Mouse (Mus musculus) bone marrow macrophage, adult 2 months (primary cell): ENCODE results near the gene Dusp14. TPM values are rescaled to one million over a fixed set of nuclear protein-coding genes. Genes with fewer than 3 reads are reported as not detected.

Experiments
- H3K27ac ChIP-seq: 2 replicates; pipeline ENCODE4 v1.5.1; 2012; ENCODE audit warnings: low read depth, low read length; ENCODE audit not compliant: insufficient read depth
- H3K4me1 ChIP-seq: 2 replicates; pipeline ENCODE4 v1.6.1; 2012; ENCODE audit warnings: low read length; ENCODE audit not compliant: control insufficient read depth, insufficient read depth
- H3K4me3 ChIP-seq: 2 replicates; pipeline ENCODE4 v1.5.1; 2012; ENCODE audit warnings: mild to moderate bottlenecking, low read length, moderate library complexity; ENCODE audit not compliant: insufficient read depth
- CTCF ChIP-seq: IDR thresholded peaks from 2 replicates; pipeline ENCODE4 v1.5.1; 2012; ENCODE audit warnings: low read depth, mild to moderate bottlenecking, low read length, moderate library complexity
- POLR2A ChIP-seq: IDR thresholded peaks from 2 replicates; pipeline ENCODE4 v1.6.1; 2012; ENCODE audit warnings: mild to moderate bottlenecking, low read depth, low read length, borderline replicate concordance
- polyA plus RNA-seq: library from polyadenylated mRNA; stranded (reverse); fragments of >200 nt; gene quantifications from 2 replicates; pipeline ENCODE4 v1.2.4, GENCODE M21; 2012; ENCODE audit not compliant: missing spikeins, insufficient read depth, insufficient read length

Gene Dusp14
- polyA plus RNA-seq, 1 experiment = not detected

DNA sequence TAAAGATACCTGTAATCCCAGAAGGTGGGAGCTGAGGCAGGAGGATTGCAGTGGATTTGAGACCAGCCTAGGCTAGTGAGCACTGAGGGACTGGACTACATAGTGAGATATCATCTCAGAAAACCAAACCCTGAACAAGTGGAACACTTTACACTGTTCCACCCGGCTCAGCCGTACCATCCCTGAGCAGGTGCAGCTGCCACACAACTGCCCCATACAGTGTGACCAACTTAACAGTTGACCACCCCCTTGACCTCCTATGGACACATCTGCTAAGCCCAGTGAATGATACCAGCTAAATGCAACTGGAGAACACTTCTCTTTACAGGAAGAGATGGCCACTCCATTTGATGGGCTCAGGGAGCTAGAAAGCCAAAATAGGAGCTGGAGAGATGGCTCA, 11.6 kb downstream of the Dusp14 start:
- TF ChIP-seq POLR2A = no peak
- TF ChIP-seq CTCF = no peak
- H3K27ac ChIP-seq = no peak overlapping the region
- no peaks in the 10 kb centered on the region for H3K4me1 ChIP-seq
- H3K4me3 ChIP-seq = no peak overlapping the region

DNA sequence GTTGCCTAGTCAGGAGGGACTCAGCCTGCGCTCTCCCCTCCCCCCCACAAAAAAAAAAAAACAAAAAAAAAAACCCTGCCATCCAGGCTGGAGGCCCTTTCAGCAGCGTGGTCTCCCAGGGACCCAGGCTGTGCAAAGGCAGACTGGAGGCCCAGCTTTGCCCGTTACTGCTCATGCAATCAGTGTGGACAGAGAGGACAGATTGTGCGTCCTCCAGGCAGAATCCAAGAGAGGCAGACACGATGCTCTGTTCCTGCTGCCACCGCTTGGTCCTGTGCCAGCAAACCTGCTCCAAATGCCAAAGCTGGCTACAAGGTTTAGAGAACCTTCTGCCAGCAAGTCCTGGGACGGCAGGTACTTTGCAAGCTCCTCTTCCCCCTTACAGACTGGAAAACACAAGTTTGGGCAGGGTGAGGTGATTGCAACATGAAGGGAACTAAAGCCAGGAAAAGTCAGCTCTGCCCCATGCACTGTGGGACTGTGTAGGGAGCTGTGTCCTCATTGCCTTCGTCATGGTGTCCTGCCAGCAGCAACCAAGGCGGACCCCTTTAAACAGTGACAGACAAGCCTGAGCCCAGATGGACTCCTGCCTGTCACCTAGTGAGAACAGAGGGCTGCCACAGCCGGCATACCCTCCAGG, 15.4 kb downstream of the Dusp14 start:
- H3K4me1 ChIP-seq = no peaks in the 10 kb centered on the region
- H3K4me3 ChIP-seq = no peak overlapping the region
- no peak overlapping the region for H3K27ac ChIP-seq
- TF ChIP-seq POLR2A (no peak), CTCF (no peak)

DNA sequence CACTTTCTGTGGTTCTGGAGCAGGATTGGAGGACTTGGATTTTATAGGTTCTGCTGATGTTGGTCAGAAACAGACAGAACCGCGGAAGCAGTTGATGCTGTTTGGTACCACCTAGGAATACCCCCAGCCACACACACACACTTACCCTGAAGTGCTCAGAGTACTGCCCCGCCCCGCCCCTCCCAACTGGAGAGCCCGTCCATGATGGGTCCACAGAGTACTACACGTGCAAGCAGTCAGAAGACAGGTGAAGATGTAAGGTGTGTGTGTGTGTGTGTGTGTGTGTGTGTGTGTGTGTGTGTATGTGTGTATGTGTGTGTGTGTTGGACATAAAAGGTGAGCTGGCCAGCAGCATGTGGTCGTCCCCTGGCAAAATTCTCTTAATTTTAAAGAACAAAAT, 16.0 kb downstream of the Dusp14 start:
- Histone ChIP-seq H3K27ac (no peak overlapping the region), H3K4me3 (no peak overlapping the region), H3K4me1 (no peaks in the 10 kb centered on the region)
- TF ChIP-seq CTCF (no peak), POLR2A (no peak)

DNA sequence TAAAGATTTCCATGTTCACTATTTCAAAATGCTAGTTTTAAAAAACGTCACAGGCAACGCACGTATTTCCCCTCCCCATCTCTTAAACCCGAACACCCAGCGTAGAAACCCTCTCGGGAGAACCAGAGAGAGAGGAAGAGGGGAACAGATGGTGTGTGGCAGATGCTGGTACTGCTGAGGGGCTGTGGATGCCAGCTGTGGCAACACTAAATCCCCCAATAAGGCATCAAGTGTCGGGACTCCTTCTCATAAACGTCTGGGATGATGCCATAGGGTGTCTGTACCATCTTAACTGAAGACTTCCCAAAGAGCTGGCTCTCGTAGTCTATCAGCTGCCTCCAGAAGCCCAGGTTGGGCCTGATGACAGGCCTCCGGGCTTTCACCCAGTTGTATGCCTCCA, 20.6 kb downstream of the Dusp14 start:
- no peak overlapping the region for H3K27ac ChIP-seq
- no peaks in the 10 kb centered on the region for H3K4me1 ChIP-seq
- TF ChIP-seq CTCF = no peak
- no peak for TF ChIP-seq POLR2A
- H3K4me3 ChIP-seq = no peak overlapping the region

DNA sequence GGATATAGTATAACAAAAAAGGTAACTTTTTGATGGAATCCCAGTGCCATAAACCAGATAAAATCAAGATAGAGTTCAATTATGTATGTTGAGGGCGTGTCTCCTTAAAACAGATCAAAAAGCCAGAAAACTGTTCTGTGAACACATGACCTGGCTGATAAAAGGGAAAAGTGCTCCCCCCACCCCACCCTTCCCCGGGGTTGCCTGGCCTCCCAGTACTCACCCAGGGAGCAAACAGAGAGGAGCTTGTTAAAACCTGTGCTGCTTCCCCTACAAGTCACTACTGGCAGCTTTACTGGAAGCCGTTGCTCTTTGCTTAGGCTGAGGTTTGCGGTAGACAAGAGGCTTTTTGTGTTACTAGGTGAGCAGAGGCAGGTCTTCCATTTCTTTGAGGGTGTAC, 21.8 kb downstream of the Dusp14 start:
- Histone ChIP-seq H3K4me1 (no peaks in the 10 kb centered on the region), H3K27ac (no peak overlapping the region), H3K4me3 (no peak overlapping the region)
- TF ChIP-seq POLR2A (no peak), CTCF (no peak)

DNA sequence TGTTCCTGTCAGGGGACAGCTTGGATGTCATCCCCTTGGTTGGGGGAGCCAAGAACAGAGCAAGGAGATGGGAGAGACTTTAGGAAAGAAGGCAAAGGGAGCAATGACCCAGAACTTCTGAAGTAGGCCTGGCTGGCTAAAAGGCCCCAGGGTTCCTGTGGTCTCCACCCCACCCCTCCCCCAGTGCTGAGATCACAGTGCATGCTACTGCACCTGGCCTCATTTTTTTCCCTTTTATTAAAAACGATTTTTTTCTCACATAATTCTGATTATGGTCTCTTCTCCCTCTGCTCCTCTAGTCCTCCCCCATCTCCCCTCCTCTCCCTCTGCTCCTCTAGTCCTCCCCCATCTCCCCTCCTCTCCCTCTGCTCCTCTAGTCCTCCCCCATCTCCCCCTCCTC, 24.1 kb downstream of the Dusp14 start:
- Histone ChIP-seq H3K4me1 (no peaks in the 10 kb centered on the region), H3K4me3 (no peak overlapping the region), H3K27ac (no peak overlapping the region)
- TF ChIP-seq CTCF = no peak
- no peak for TF ChIP-seq POLR2A

DNA sequence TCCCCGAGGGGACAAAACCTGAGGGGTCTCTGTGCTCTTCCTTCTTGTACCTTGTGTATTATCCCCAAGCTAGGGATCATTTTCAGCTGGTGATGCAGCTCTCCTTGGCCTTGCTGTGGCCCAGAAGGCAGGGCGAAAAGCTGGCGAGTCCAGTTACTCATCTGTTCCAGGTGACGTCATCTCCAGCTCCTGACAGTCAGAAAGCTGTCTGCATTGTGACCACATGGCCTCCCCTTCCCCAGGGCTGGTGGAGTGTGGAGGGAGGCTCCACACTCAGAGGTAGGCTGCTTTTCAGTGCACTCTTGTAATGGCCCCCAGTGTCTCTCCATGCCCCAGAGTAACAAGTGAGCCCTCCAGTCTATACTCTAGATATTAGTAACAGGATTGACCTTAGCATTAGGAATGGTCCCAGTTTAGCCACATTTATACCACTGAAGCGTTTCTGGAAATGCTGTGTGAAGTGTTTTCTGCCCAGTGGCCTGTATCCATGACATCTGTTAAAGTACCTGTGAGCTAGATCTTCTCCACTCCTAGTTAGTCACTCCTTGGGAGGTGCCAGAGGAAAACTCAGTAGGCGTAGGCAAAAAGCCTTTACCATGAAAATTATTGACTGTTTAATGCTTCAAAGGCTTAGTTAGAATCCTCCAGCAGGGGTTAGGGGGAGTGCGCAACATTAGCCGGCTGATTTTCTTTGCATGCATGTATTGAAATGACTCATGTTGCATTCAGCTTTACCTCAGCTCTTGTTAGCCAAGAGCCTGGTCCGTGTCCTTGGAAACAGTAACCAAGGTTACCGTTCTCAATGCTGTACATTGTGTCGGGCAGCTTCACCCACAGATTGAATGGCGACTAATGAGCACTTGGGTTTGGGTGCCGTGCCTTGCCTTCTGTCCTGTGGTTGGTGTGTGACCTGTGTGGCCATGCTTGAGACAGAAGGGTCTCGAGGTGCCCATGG, 26.0 kb downstream of the Dusp14 start:
- Histone ChIP-seq H3K27ac (no peak overlapping the region), H3K4me1 (no peaks in the 10 kb centered on the region), H3K4me3 (no peak overlapping the region)
- no peak for TF ChIP-seq CTCF
- TF ChIP-seq POLR2A = no peak

DNA sequence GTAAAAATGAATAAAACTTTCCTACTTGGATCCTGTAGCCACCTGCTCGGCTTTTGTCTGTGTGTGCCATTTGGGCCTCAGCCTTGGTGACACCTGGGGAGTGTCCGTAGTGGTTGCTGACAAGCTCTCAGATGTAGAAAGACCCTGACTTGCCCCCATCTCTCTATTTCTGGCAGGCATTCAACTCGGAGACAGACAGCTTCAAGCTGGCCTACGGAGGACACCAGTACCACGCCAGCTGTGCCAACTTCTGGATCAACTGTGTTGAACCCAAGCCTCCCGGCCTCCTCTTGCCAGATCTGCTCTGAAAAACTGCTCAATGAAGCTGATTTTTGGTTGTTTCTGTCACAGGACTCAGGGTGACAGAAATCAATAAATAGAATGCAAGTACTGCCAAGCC, 28.4 kb downstream of the Dusp14 start:
- no peak for TF ChIP-seq POLR2A
- no peak for TF ChIP-seq CTCF
- no peak overlapping the region for H3K4me3 ChIP-seq
- H3K4me1 ChIP-seq = no peaks in the 10 kb centered on the region

DNA sequence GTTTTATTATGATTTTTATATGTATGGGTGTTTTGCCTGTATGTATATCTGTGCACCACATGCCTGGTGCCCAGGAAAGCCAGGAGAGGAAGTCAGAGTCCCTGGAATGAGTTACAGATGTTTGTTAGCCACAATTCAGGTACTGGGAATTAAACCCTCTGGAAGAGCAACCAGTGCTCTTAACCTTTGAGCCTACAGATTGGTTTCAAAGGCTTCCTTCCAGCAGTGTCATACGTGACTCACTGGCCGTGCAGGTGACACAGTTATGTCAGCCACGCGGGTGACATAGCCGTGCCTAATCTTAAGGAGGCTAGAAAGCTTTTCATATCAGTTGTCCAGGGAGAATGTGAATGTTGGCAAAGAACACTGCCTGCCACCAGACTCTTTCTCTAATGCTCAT, 35.4 kb downstream of the Dusp14 start:
- Histone ChIP-seq H3K4me3 (no peak overlapping the region), H3K4me1 (peaks cover 3% of the 10 kb centered on the region; the same call in 1 of the 2 replicates), H3K27ac (no peak overlapping the region)
- TF ChIP-seq CTCF (no peak), POLR2A (no peak)

More for the DNA sequence above, 28.4 kb downstream of the Dusp14 start:
- H3K27ac ChIP-seq = no peak overlapping the region

DNA sequence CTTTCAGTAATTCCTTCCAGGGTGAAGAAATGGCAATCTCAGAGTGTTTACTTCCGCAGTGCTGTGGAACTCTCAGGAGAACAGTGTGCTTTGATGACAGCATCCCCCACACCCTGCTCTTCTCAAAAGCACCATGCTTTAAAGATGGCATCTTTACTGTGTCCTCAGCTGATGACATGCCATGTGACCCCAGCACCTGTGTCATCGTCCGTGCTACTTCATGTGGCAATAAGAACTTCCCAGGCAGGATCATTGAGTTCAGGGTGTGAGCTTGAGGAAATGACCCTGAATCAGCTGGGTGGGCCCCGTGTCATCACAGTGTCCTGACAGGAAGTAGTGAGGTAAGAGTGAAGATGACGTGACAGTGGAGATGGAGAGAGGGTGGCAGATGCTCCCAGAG, 36.5 kb downstream of the Dusp14 start:
- H3K4me3 ChIP-seq = no peak overlapping the region
- peaks cover 3% of the 10 kb centered on the region; the same call in 1 of the 2 replicates for H3K4me1 ChIP-seq
- TF ChIP-seq CTCF = no peak
- no peak for TF ChIP-seq POLR2A
- H3K27ac ChIP-seq = no peak overlapping the region
